Comparison of ENCODE assay signal across 21 mouse cellular contexts in genomic region chr4:116666625-116667024, GRCm38 (mm10). TPM values are rescaled to one million over a fixed set of nuclear protein-coding genes. Genes with fewer than 3 reads are reported as not detected.
DNase-seq lines count a peak whose midpoint lies in the region; ATAC-seq and TF ChIP-seq lines count a peak whose summit lies in the region.
"Had no signal": no experiment of that assay in that cellular context is flagged by ENCODE, and none has a peak within 500 bp of the region (broad histone marks: within the 10 kb centered on the region; RNA-seq: fewer than 3 reads in every experiment).

No protein-coding gene starts in this region.

- H3K4me1 ChIP-seq in kidney, postnatal 0 days (replicated peaks; ENCODE audit: insufficient read depth, low read length) = no peaks in the 10 kb centered on the region
- peaks cover 9 to 18% of the 10 kb centered on the region in 2 experiments for H3K4me1 ChIP-seq in CH12.LX (ENCODE audit: control insufficient read depth in 1 of 2, insufficient read depth in 2 of 2)
- H3K4me1 ChIP-seq: embryonic facial prominence, embryonic 10.5 days; forebrain, embryonic 13.5 days; heart, embryonic 15.5 days; hindbrain, embryonic 10.5 days had no signal

- in situ Hi-C loops in CH12.LX (cut with MboI; ENCODE audit: low pct_ligation_motif_present, low pct_unique_long_range_greater_than_20kb, low sequenced_read_pairs) = no loop called here

- no peaks in the 10 kb centered on the region for H3K27me3 ChIP-seq in kidney, postnatal 0 days (ENCODE audit: insufficient read depth, low read length)
- H3K27me3 ChIP-seq in CH12.LX (replicated peaks) = no peaks in the 10 kb centered on the region
- H3K27me3 ChIP-seq: forebrain, embryonic 13.5 days; heart, embryonic 15.5 days had no signal

- dilution Hi-C loops in CH12.LX (cut with MboI; ENCODE audit: extremely low pct_ligation_motif_present, extremely low pct_unique_long_range_greater_than_20kb, low sequenced_read_pairs) = no loop called here

- no peak overlapping the region for H3K27ac ChIP-seq in kidney, postnatal 0 days
- H3K27ac ChIP-seq in CH12.LX (ENCODE audit: insufficient read depth, low read depth) (no peak overlapping the region), macrophage (peak overlapping the region; percentile 99)
- H3K27ac ChIP-seq: embryonic facial prominence, embryonic 10.5 days; forebrain, embryonic 13.5 days; heart, adult 2 months; heart, embryonic 15.5 days; hindbrain, embryonic 10.5 days; hindbrain, embryonic 14.5 days had no signal

- DNase-seq in kidney, postnatal 0 days (ENCODE audit: low spot score) = no peak
- no peak for DNase-seq in kidney, adult 18-20 months
- peak; percentile 50 for DNase-seq in CH12.LX (ENCODE audit: extremely low read depth)
- DNase-seq in cerebellum, postnatal 14 days = no peak
- DNase-seq in adrenal gland, postnatal 36 days = no peak
- DNase-seq: adrenal gland, adult 2 months; adrenal gland, postnatal 25 days; cerebellum, adult 18-20 months; cerebellum, adult 9-11 months; forebrain, postnatal 0 days; gastrocnemius, postnatal 10 days; heart, adult 2 months had no signal

- ATAC-seq in kidney, postnatal 0 days (replicated peaks; ENCODE audit: low FRiP score, low read depth) = peak; percentile 40; the same call in 1 of the 2 replicates
- ATAC-seq in inflammation-experienced regulatory T-cells, adult 6 months = no peak
- ATAC-seq: forebrain, embryonic 13.5 days; forebrain, postnatal 0 days; intestine, postnatal 0 days had no signal

- no peak for TF ChIP-seq EP300 in CH12.LX (IDR thresholded peaks at IDR 0.05; ENCODE audit: low read length)

- H3K79me2 ChIP-seq in CH12.LX (replicated peaks; ENCODE audit: control insufficient read depth, extremely low read depth, insufficient read depth, poor library complexity, severe bottlenecking) = no peaks in the 10 kb centered on the region
- H3K79me2 ChIP-seq in macrophage (ENCODE audit: inconsistent target) = no peaks in the 10 kb centered on the region; the same call in 1 of the 2 replicates

- no peak overlapping the region for H3K4me3 ChIP-seq in kidney, postnatal 0 days (replicated peaks; ENCODE audit: low read depth, low read length)
- no peak overlapping the region for H3K4me3 ChIP-seq in CH12.LX (replicated peaks in 1 of 3; ENCODE audit: low read depth in 2 of 3, low read length in 2 of 3, poor library complexity in 1 of 3)
- no peak overlapping the region for H3K4me3 ChIP-seq in macrophage (ENCODE audit: inconsistent target)
- H3K4me3 ChIP-seq: embryonic facial prominence, embryonic 10.5 days; forebrain, embryonic 13.5 days; heart, adult 2 months; heart, embryonic 15.5 days; hindbrain, embryonic 10.5 days had no signal

- no peak overlapping the region for H3K4me2 ChIP-seq in kidney, postnatal 0 days (ENCODE audit: low read length)
- no peak overlapping the region for H3K4me2 ChIP-seq in CH12.LX (ENCODE audit: insufficient read depth, low read depth, poor library complexity, severe bottlenecking)
- H3K4me2 ChIP-seq: forebrain, embryonic 13.5 days; heart, embryonic 11.5 days; heart, embryonic 15.5 days; hindbrain, embryonic 14.5 days had no signal

- no peaks in the 10 kb centered on the region for H3K36me3 ChIP-seq in kidney, postnatal 0 days (ENCODE audit: insufficient read depth, low read length)
- H3K36me3 ChIP-seq in CH12.LX (replicated peaks in 1 of 2; ENCODE audit: control insufficient read depth in 1 of 2, insufficient read depth in 1 of 2, low read length in 1 of 2) = no peaks in the 10 kb centered on the region
- H3K36me3 ChIP-seq in macrophage (ENCODE audit: inconsistent target) = no peaks in the 10 kb centered on the region
- H3K36me3 ChIP-seq: embryonic facial prominence, embryonic 10.5 days; heart, embryonic 15.5 days; hindbrain, embryonic 10.5 days had no signal

- 56% methylated on average over 4 of the region's 4 CpGs for WGBS in kidney, postnatal 0 days
- WGBS in macrophage (ENCODE audit: missing documents) = 23% methylated on average over 4 of the region's 4 CpGs

- TF ChIP-seq POLR2A in CH12.LX (IDR thresholded peaks at IDR 0.05; ENCODE audit: low read depth, low read length) = no peak

- no peaks in the 10 kb centered on the region for H3K9me3 ChIP-seq in kidney, postnatal 0 days (replicated peaks; ENCODE audit: low read length)
- no peaks in the 10 kb centered on the region for H3K9me3 ChIP-seq in CH12.LX (replicated peaks; ENCODE audit: low read length)
- H3K9me3 ChIP-seq: embryonic facial prominence, embryonic 10.5 days; forebrain, embryonic 13.5 days; heart, embryonic 15.5 days; hindbrain, embryonic 10.5 days had no signal

- H3K9ac ChIP-seq in kidney, postnatal 0 days (ENCODE audit: low read depth, low read length) = no peak overlapping the region
- H3K9ac ChIP-seq in CH12.LX (ENCODE audit: insufficient read depth, low read depth) = no peak overlapping the region
- H3K9ac ChIP-seq: forebrain, embryonic 13.5 days; forebrain, postnatal 0 days; heart, embryonic 15.5 days; hindbrain, embryonic 14.5 days had no signal

- TF ChIP-seq CTCF in kidney, postnatal 0 days (IDR thresholded peaks at IDR 0.05; ENCODE audit: low read depth) = no peak
- TF ChIP-seq CTCF in CH12.LX (conservative IDR thresholded peaks at IDR 0.05 in 1 of 2, IDR thresholded peaks at IDR 0.05 in 1 of 2; ENCODE audit: low read depth in 2 of 2, low read length in 2 of 2) = no peak

- no peak for TF ChIP-seq RAD21 in CH12.LX (IDR thresholded peaks at IDR 0.05; ENCODE audit: low read depth, low read length)

RNA-seq across cellular contexts. Expression of gene Akr1a1, which starts 15.1 kb away (rescaled TPM):
- 966 and 1,010 TPM in 2 replicates for polyA plus RNA-seq in kidney, postnatal 0 days (2015; fragmentation: Nextera tagmentation; extraction: Ambion mirVana)
- total RNA-seq in CH12.LX (2012; rRNA removed) = 347 and 373 TPM in 2 replicates
- 517 and 533 TPM in 2 replicates for total RNA-seq in CH12.LX (2014; rRNA removed)
- polyA plus RNA-seq in CH12.LX (2012; ENCODE audit: insufficient read length, low read depth) = 450 and 470 TPM in 2 replicates
- 100 to 1,000 TPM in 24 of 26 experiments, 10 to 100 TPM in 2; 83.3 to 459 (median 260) TPM for total RNA-seq in macrophage (2018; cell fraction: chromatin; rRNA removed)
- 1,000 to 10,000 TPM; 1,790 to 2,654 (median 2,221) TPM for total RNA-seq in macrophage (2018; cell fraction: cytosol; rRNA removed)
- 1,000 to 10,000 TPM in 2 of 26 experiments, 100 to 1,000 TPM in 24; 276 to 1,128 (median 644) TPM for total RNA-seq in macrophage (2018; cell fraction: nucleus; rRNA removed)
- 1,138 to 1,978 TPM (median 1,711 TPM) in 3 replicates for polyA plus RNA-seq in macrophage (2018)
- 100 to 1,000 TPM; 864 to 917 TPM for total RNA-seq in adrenal gland, postnatal 36 days (2021)
- 100 to 1,000 TPM; 297 to 370 (median 348) TPM for polyA plus RNA-seq in inflammation-experienced regulatory T-cells, adult 6 months (2017; shearing (Covaris generic))

RNA-seq across cellular contexts. Expression of gene Prdx1, which starts 18.7 kb away (rescaled TPM):
- polyA plus RNA-seq in kidney, postnatal 0 days (2015; fragmentation: Nextera tagmentation; extraction: Ambion mirVana) = 2,101 and 2,104 TPM in 2 replicates
- total RNA-seq in CH12.LX (2012; rRNA removed) (269 and 378 TPM in 2 replicates), CH12.LX (2014; rRNA removed) (1,274 and 1,469 TPM in 2 replicates)
- polyA plus RNA-seq in CH12.LX (2012; ENCODE audit: insufficient read length, low read depth) (934 and 1,078 TPM in 2 replicates), macrophage (2018) (1,330 to 1,969 TPM (median 1,907 TPM) in 3 replicates)
- 100 to 1,000 TPM in 24 of 26 experiments, 10 to 100 TPM in 2; 89.0 to 603 (median 253) TPM for total RNA-seq in macrophage (2018; cell fraction: chromatin; rRNA removed)
- 1,000 to 10,000 TPM in 13 of 26 experiments, 100 to 1,000 TPM in 13; 721 to 1,615 (median 996) TPM for total RNA-seq in macrophage (2018; cell fraction: cytosol; rRNA removed)
- total RNA-seq in macrophage (2018; cell fraction: nucleus; rRNA removed) = 100 to 1,000 TPM in 25 of 26 experiments, 10 to 100 TPM in 1; 85.1 to 546 (median 313) TPM
- total RNA-seq in adrenal gland, postnatal 36 days (2021) = 100 to 1,000 TPM; 682 to 824 TPM
- polyA plus RNA-seq in inflammation-experienced regulatory T-cells, adult 6 months (2017; shearing (Covaris generic)) = 1,000 to 10,000 TPM in 1 of 3 experiments, 100 to 1,000 TPM in 2; 680 to 1,098 (median 710) TPM

RNA-seq across cellular contexts. Expression of gene Nasp, which starts 38.9 kb away (rescaled TPM):
- polyA plus RNA-seq in kidney, postnatal 0 days (2015; fragmentation: Nextera tagmentation; extraction: Ambion mirVana) = 82.7 and 89.6 TPM in 2 replicates
- 139 and 186 TPM in 2 replicates for total RNA-seq in CH12.LX (2012; rRNA removed)
- total RNA-seq in CH12.LX (2014; rRNA removed) = 308 and 390 TPM in 2 replicates
- polyA plus RNA-seq in CH12.LX (2012; ENCODE audit: insufficient read length, low read depth) = 347 and 399 TPM in 2 replicates
- 10 to 100 TPM; 17.0 to 96.4 (median 46.6) TPM for total RNA-seq in macrophage (2018; cell fraction: chromatin; rRNA removed)
- total RNA-seq in macrophage (2018; cell fraction: cytosol; rRNA removed) = 10 to 100 TPM; 12.1 to 32.1 (median 23.4) TPM
- total RNA-seq in macrophage (2018; cell fraction: nucleus; rRNA removed) = 10 to 100 TPM; 13.4 to 98.4 (median 25.1) TPM
- 25.6 to 55.5 TPM (median 47.9 TPM) in 3 replicates for polyA plus RNA-seq in macrophage (2018)
- total RNA-seq in adrenal gland, postnatal 36 days (2021) = 10 to 100 TPM; 29.8 to 35.0 TPM
- 10 to 100 TPM; 40.6 to 99.0 (median 47.2) TPM for polyA plus RNA-seq in inflammation-experienced regulatory T-cells, adult 6 months (2017; shearing (Covaris generic))

RNA-seq across cellular contexts. Expression of gene Mmachc, which starts 41.6 kb away (rescaled TPM):
- polyA plus RNA-seq in kidney, postnatal 0 days (2015; fragmentation: Nextera tagmentation; extraction: Ambion mirVana) = 20.3 and 21.8 TPM in 2 replicates
- total RNA-seq in CH12.LX (2012; rRNA removed) (10.0 and 10.5 TPM in 2 replicates), CH12.LX (2014; rRNA removed) (28.2 and 32.1 TPM in 2 replicates)
- polyA plus RNA-seq in CH12.LX (2012; ENCODE audit: insufficient read length, low read depth) (15.4 and 15.5 TPM in 2 replicates), macrophage (2018) (5.1 to 10.4 TPM (median 9.4 TPM) in 3 replicates)
- 1 to 10 TPM in 8 of 26 experiments, under 1 TPM in 7, not detected in 11; 0.34 to 3.6 (median 1.5) TPM for total RNA-seq in macrophage (2018; cell fraction: chromatin; rRNA removed)
- 10 to 100 TPM in 1 of 26 experiments, 1 to 10 TPM in 25; 4.2 to 10.0 (median 6.3) TPM for total RNA-seq in macrophage (2018; cell fraction: cytosol; rRNA removed)
- total RNA-seq in macrophage (2018; cell fraction: nucleus; rRNA removed) = 1 to 10 TPM in 19 of 26 experiments, under 1 TPM in 6, not detected in 1; 0.50 to 8.3 (median 1.7) TPM
- 10 to 100 TPM; 32.9 to 33.5 TPM for total RNA-seq in adrenal gland, postnatal 36 days (2021)
- polyA plus RNA-seq in inflammation-experienced regulatory T-cells, adult 6 months (2017; shearing (Covaris generic)) = 1 to 10 TPM; 4.5 to 8.3 (median 5.2) TPM

RNA-seq across cellular contexts. Expression of gene Ccdc163, which starts 41.7 kb away (rescaled TPM):
- polyA plus RNA-seq in kidney, postnatal 0 days (2015; fragmentation: Nextera tagmentation; extraction: Ambion mirVana) = 24.5 and 25.8 TPM in 2 replicates
- total RNA-seq in CH12.LX (2012; rRNA removed) (15.3 and 19.9 TPM in 2 replicates), CH12.LX (2014; rRNA removed) (18.1 and 20.2 TPM in 2 replicates)
- polyA plus RNA-seq in CH12.LX (2012; ENCODE audit: insufficient read length, low read depth) (27.6 and 27.9 TPM in 2 replicates), macrophage (2018) (7.9 to 32.9 TPM (median 10.8 TPM) in 3 replicates)
- total RNA-seq in macrophage (2018; cell fraction: chromatin; rRNA removed) = 100 to 1,000 TPM in 1 of 26 experiments, 10 to 100 TPM in 25; 30.6 to 103 (median 65.3) TPM
- 10 to 100 TPM in 22 of 26 experiments, 1 to 10 TPM in 4; 8.1 to 23.9 (median 12.8) TPM for total RNA-seq in macrophage (2018; cell fraction: cytosol; rRNA removed)
- 10 to 100 TPM; 26.0 to 80.4 (median 57.5) TPM for total RNA-seq in macrophage (2018; cell fraction: nucleus; rRNA removed)
- total RNA-seq in adrenal gland, postnatal 36 days (2021) = 10 to 100 TPM; 16.2 to 19.2 TPM
- polyA plus RNA-seq in inflammation-experienced regulatory T-cells, adult 6 months (2017; shearing (Covaris generic)) = 10 to 100 TPM; 29.3 to 64.8 (median 54.4) TPM
